Mouse (Mus musculus): ENCODE data around the gene Rgs3.

DNA sequence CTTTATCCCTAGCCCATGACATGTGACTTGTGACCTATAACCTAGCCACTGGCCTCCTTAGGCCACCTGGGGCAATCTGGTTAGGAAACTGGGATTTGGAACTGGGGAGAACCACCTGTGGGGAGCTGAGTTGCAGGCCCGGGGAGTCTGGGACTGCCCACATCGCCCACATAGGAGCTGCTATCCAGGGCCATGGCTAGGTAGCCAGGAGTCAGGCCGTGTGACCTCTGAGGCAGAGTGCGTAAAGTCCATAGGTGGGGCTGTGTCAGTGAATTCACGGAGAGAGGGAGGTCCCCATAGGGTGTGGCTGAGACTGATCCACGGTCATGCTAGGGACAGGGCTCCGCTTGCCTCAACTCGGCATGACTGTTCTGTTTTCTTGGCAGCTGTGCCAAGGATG, 175.6 kb downstream of the Rgs3 start:
- TF ChIP-seq GATA1 (IDR thresholded peaks at IDR 0.05; ENCODE audit: borderline replicate concordance, low read length): no peak
- no peak for TF ChIP-seq FLI1 (IDR thresholded peaks at IDR 0.05; ENCODE audit: low read length)
